Mouse (Mus musculus): ENCODE results near the gene Gm9195.

GRCm38 (mm10) chr14:72504985-72505384 is 13.3 kb upstream of the Gm9195 start:
- TF ChIP-seq CTCF (conservative IDR thresholded peaks at IDR 0.05; ENCODE audit: insufficient read depth, insufficient read length, low read depth, low read length): peak; percentile 38
- TF ChIP-seq POLR2A (IDR thresholded peaks at IDR 0.05; ENCODE audit: low read depth, low read length): no peak

Measured in kidney, adult 2 months (tissue).